Mouse (Mus musculus) G1E (cell line): ENCODE measurements around the gene Cfd.

Source experiments
- CTCF ChIP-seq: IDR thresholded peaks from 2 replicates; pipeline ENCODE4 v1.5.1; 2012; ENCODE audit warnings: low read depth, low read length, inconsistent platforms, mixed read lengths
- GATA1 ChIP-seq: IDR thresholded peaks from 2 replicates; pipeline ENCODE4 v1.6.1; 2012; ENCODE audit warnings: borderline replicate concordance, low read length, inconsistent platforms, mixed read lengths

GRCm38 (mm10) chr10:79857452-79857811 is 33.2 kb upstream of the Cfd start:
- TF ChIP-seq CTCF (no peak), GATA1 (no peak)
